In the genomic region with DNA sequence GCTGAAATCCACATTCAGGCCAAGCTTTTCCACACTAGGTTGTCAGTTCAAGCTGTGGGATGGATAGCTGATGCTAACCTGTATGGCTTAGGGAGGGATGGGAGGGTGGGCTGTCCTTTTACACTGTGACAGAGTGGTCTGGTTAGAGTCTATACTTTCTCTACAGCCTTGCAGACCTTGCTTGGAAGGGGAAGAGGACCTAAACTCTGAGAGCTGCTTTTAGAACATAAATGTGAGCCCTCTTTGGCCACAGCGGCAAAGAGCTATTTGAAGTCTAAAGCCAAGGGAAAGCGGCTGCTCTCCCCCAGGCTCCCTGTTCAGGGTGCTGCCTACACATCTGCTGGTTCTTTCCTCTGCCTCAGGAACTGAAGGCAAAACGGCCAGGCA, we compare ENCODE assay signal across 9 mouse cellular contexts. TPM values are rescaled to one million over a fixed set of nuclear protein-coding genes. Genes with fewer than 3 reads are reported as not detected.
DNase-seq lines count a peak whose midpoint lies in the region; ATAC-seq and TF ChIP-seq lines count a peak whose summit lies in the region.
"Had no signal": no experiment of that assay in that cellular context is flagged by ENCODE, and none has a peak within 500 bp of the region (broad histone marks: within the 10 kb centered on the region; RNA-seq: fewer than 3 reads in every experiment).

No protein-coding gene starts in this region.

- TF ChIP-seq CTCF in testis, adult 2 months (IDR thresholded peaks at IDR 0.05; ENCODE audit: control insufficient read depth, insufficient read depth, insufficient replicate concordance, low read depth, low read length) = no peak

- no peak for ATAC-seq in heart, embryonic 16.5 days (replicated peaks; ENCODE audit: extremely low read depth, insufficient read depth, low FRiP score)
- ATAC-seq in intestine, embryonic 14.5 days (replicated peaks; ENCODE audit: low FRiP score, low TSS enrichment, low read depth) = no peak
- ATAC-seq in stomach, embryonic 16.5 days (ENCODE audit: insufficient read depth, low FRiP score) = no peak

- peak overlapping the region; percentile 84 for H3K27ac ChIP-seq in heart, embryonic 16.5 days (ENCODE audit: low read length)
- H3K27ac ChIP-seq in testis, adult 2 months (ENCODE audit: control insufficient read depth, insufficient read depth, low read depth, low read length) = peak overlapping the region; percentile 39; the same call in 1 of the 2 replicates
- peak overlapping the region; percentile 97 for H3K27ac ChIP-seq in intestine, embryonic 14.5 days (ENCODE audit: low read depth)
- H3K27ac ChIP-seq in stomach, embryonic 16.5 days (ENCODE audit: low read length) = peak overlapping the region; percentile 96
- H3K27ac ChIP-seq: left cerebral cortex, adult 2 months had no signal

- H3K9ac ChIP-seq in heart, embryonic 16.5 days (ENCODE audit: low read length) = peak overlapping the region; percentile 78
- H3K9ac ChIP-seq in intestine, embryonic 14.5 days (ENCODE audit: low read length) = peak overlapping the region; percentile 91
- H3K9ac ChIP-seq in stomach, embryonic 16.5 days (ENCODE audit: low read length) = peak overlapping the region; percentile 89

- TF ChIP-seq POLR2A in testis, adult 2 months (IDR thresholded peaks at IDR 0.05; ENCODE audit: control insufficient read depth, low read depth, low read length) = no peak

- H3K9me3 ChIP-seq in heart, embryonic 16.5 days (replicated peaks; ENCODE audit: control insufficient read depth, low read length) = no peaks in the 10 kb centered on the region
- H3K9me3 ChIP-seq in intestine, embryonic 14.5 days (ENCODE audit: control insufficient read depth, low read length) = no peaks in the 10 kb centered on the region
- H3K9me3 ChIP-seq in stomach, embryonic 16.5 days (replicated peaks; ENCODE audit: control insufficient read depth, low read length) = no peaks in the 10 kb centered on the region

- no peak for DNase-seq in heart, postnatal 36 days
- DNase-seq in testis, postnatal 10 days (ENCODE audit: low spot score) = no peak
- no peak for DNase-seq in intestine, embryonic 14.5 days (ENCODE audit: low spot score)
- no peak for DNase-seq in cerebellum, postnatal 25 days
- DNase-seq in spleen, postnatal 4 days (ENCODE audit: low spot score in 2 of 2) = no peak

- peaks cover 2% of the 10 kb centered on the region; the same call in 1 of the 2 replicates for H3K36me3 ChIP-seq in heart, embryonic 16.5 days (ENCODE audit: control insufficient read depth, insufficient read depth)
- H3K36me3 ChIP-seq in testis, adult 2 months (ENCODE audit: control insufficient read depth, insufficient read depth, low read length) = no peaks in the 10 kb centered on the region
- H3K36me3 ChIP-seq in intestine, embryonic 14.5 days (ENCODE audit: control insufficient read depth, insufficient read depth, low read length) = peaks cover 5% of the 10 kb centered on the region
- H3K36me3 ChIP-seq in stomach, embryonic 16.5 days (ENCODE audit: control insufficient read depth, insufficient read depth, low read length) = no peaks in the 10 kb centered on the region

- WGBS in heart, embryonic 16.5 days = 5% methylated on average over 3 of the region's 3 CpGs
- WGBS in intestine, embryonic 14.5 days = 32% methylated on average over 3 of the region's 3 CpGs
- WGBS in stomach, embryonic 16.5 days = 12% methylated on average over 3 of the region's 3 CpGs

- H3K4me2 ChIP-seq in heart, embryonic 16.5 days (ENCODE audit: low read depth, low read length) = peak overlapping the region; percentile 88
- H3K4me2 ChIP-seq in intestine, embryonic 14.5 days (ENCODE audit: low read length) = peak overlapping the region; percentile 74
- H3K4me2 ChIP-seq in stomach, embryonic 16.5 days (ENCODE audit: low read depth, low read length) = peak overlapping the region; percentile 64

- no peaks in the 10 kb centered on the region for H3K27me3 ChIP-seq in heart, embryonic 16.5 days (ENCODE audit: control insufficient read depth, insufficient read depth, low read length)
- no peaks in the 10 kb centered on the region for H3K27me3 ChIP-seq in testis, adult 2 months (ENCODE audit: control insufficient read depth, insufficient read depth, low read length)
- no peaks in the 10 kb centered on the region for H3K27me3 ChIP-seq in intestine, embryonic 14.5 days (replicated peaks; ENCODE audit: control insufficient read depth, insufficient read depth, low read length)
- H3K27me3 ChIP-seq in stomach, embryonic 16.5 days (ENCODE audit: control insufficient read depth, insufficient read depth, low read length) = no peaks in the 10 kb centered on the region

- peaks cover 22% of the 10 kb centered on the region for H3K4me1 ChIP-seq in heart, embryonic 16.5 days (ENCODE audit: control insufficient read depth, insufficient read depth, low read length)
- H3K4me1 ChIP-seq in testis, adult 2 months (ENCODE audit: control insufficient read depth, insufficient read depth, low read length) = no peaks in the 10 kb centered on the region
- peaks cover 14% of the 10 kb centered on the region for H3K4me1 ChIP-seq in intestine, embryonic 14.5 days (replicated peaks; ENCODE audit: control insufficient read depth, insufficient read depth, low read length)
- peaks cover 21% of the 10 kb centered on the region for H3K4me1 ChIP-seq in stomach, embryonic 16.5 days (ENCODE audit: control insufficient read depth, insufficient read depth, low read length)

- peak overlapping the region; percentile 85 for H3K4me3 ChIP-seq in heart, embryonic 16.5 days (ENCODE audit: low read length)
- H3K4me3 ChIP-seq in testis, adult 2 months (ENCODE audit: control insufficient read depth, low read depth, low read length) = peak overlapping the region; percentile 43
- H3K4me3 ChIP-seq in intestine, embryonic 14.5 days (ENCODE audit: low read depth, low read length) = peak overlapping the region; percentile 53
- H3K4me3 ChIP-seq in stomach, embryonic 16.5 days (replicated peaks; ENCODE audit: low read length) = peak overlapping the region; percentile 75

- intact Hi-C loops in heart, postnatal 36 days (cut with DNase I) = no loop called here

RNA-seq across cellular contexts. Expression of a gene that starts 40.8 kb away (rescaled TPM):
- polyA plus RNA-seq in heart, embryonic 16.5 days (2015; fragmentation: Nextera tagmentation; extraction: Ambion mirVana) = 13.6 and 14.3 TPM in 2 replicates
- 1 to 10 TPM; 6.2 to 6.7 TPM for total RNA-seq in heart, postnatal 36 days (2021)
- 15.5 and 18.3 TPM in 2 replicates for polyA plus RNA-seq in testis, adult 2 months (2012; rRNA removed)
- 9.9 and 10.6 TPM in 2 replicates for polyA plus RNA-seq in intestine, embryonic 14.5 days (2014; fragmentation: Nextera tagmentation; extraction: Ambion mirVana)
- polyA plus RNA-seq in stomach, embryonic 16.5 days (2015; fragmentation: Nextera tagmentation; extraction: Ambion mirVana) = 10.4 and 11.8 TPM in 2 replicates

RNA-seq across cellular contexts. Expression of a gene that starts 41.0 kb away (rescaled TPM):
- polyA plus RNA-seq in heart, embryonic 16.5 days (2015; fragmentation: Nextera tagmentation; extraction: Ambion mirVana) = 39.8 and 40.8 TPM in 2 replicates
- 10 to 100 TPM; 19.3 to 23.2 TPM for total RNA-seq in heart, postnatal 36 days (2021)
- 4.1 and 4.4 TPM in 2 replicates for polyA plus RNA-seq in testis, adult 2 months (2012; rRNA removed)
- 50.7 and 58.0 TPM in 2 replicates for polyA plus RNA-seq in intestine, embryonic 14.5 days (2014; fragmentation: Nextera tagmentation; extraction: Ambion mirVana)
- polyA plus RNA-seq in stomach, embryonic 16.5 days (2015; fragmentation: Nextera tagmentation; extraction: Ambion mirVana) = 58.4 and 60.0 TPM in 2 replicates

Comparison
In these comparisons a context has a peak if more than half of its experiments do, and no peak if none do; other contexts are left out.
1. H3K27ac ChIP-seq: peak in every context shown above with its lines; median percentile 97 in intestine, embryonic 14.5 days; 96 in stomach, embryonic 16.5 days; 84 in heart, embryonic 16.5 days; 39 in testis, adult 2 months.